Mouse (Mus musculus) hematopoietic stem cell, adult 5-6 weeks (primary cell): ENCODE data around the gene Pou2af1. TPM values are rescaled to one million over a fixed set of nuclear protein-coding genes. Genes with fewer than 3 reads are reported as not detected.

Experiments
- ATAC-seq, 2 experiments: fragments of 125-278 bp in 1 of 2; replicated peaks in 1 of 2; 2 replicates each; pipeline ENCODE4 v1.8.0; 2016 to 2017; ENCODE audit warnings: inconsistent platforms in 2 of 2, mild to moderate bottlenecking in 2 of 2, moderate number of reproducible peaks in 2 of 2, low read depth in 1 of 2, moderate TSS enrichment in 1 of 2; ENCODE audit not compliant: low FRiP score in 2 of 2, poor library complexity in 2 of 2, severe bottlenecking in 2 of 2, insufficient read depth in 1 of 2, low TSS enrichment in 1 of 2
- total RNA-seq: library from RNA; stranded (forward); fragments of 172-1452, 232-1000 nt; gene quantifications from 2 replicates; pipeline ENCODE4 v1.2.3, GENCODE M21; 2017

The Pou2af1 gene
- total RNA-seq, 1 experiment from 2014 or later, result 0.45 TPM

- ATAC-seq, result peak; percentile 79
These were observed 65.2 kb downstream of the Pou2af1 start, which contains the start of gene Colca2 for GRCm38 (mm10) chr9:51278500-51279381. Colca2 (minus strand) TSS chr9:51278569.

- ATAC-seq, result no peak
These were observed 72.6 kb downstream of the Pou2af1 start for GRCm38 (mm10) chr9:51286079-51286478.

Other genes with a start within 250 kb of the Pou2af1 start
- gene Sik2, start 204.6 kb upstream of the Pou2af1 start, total RNA-seq, result 17.9 and 20.9 TPM in 2 replicates
- gene Btg4, start 152.8 kb upstream of the Pou2af1 start, total RNA-seq, result not detected in 2 replicates
- 29.4 and 44.9 TPM in 2 replicates for gene Layn, start 136.6 kb upstream of the Pou2af1 start, total RNA-seq
- not detected in 2 replicates for gene 4833427G06Rik, start 111.6 kb upstream of the Pou2af1 start, total RNA-seq
- 0.19 and 0.25 TPM in 2 replicates for gene Gm32742, start 48.2 kb upstream of the Pou2af1 start, total RNA-seq
- 0.75 and 5.0 TPM in 2 replicates for gene Colca2, start 64.9 kb downstream of the Pou2af1 start, total RNA-seq
- gene 1810046K07Rik, start 115.2 kb downstream of the Pou2af1 start, total RNA-seq, result not detected in 2 replicates